Mouse (Mus musculus) splenic B cell, adult 2 months (primary cell): Measurements from ENCODE around the gene Appbp2.

Experiments
- DNase-seq: peaks from one replicate; pipeline ENCODE4 v3.0.0-alpha.2; 2011; ENCODE audit warnings: low read depth, low spot score
- H3K27me3 ChIP-seq: 2 replicates; pipeline ENCODE4 v1.6.1; 2012; ENCODE audit warnings: mild to moderate bottlenecking, low read length, moderate library complexity, mixed read lengths; ENCODE audit not compliant: control insufficient read depth, poor library complexity, insufficient read depth, severe bottlenecking
- H3K36me3 ChIP-seq: 2 replicates; pipeline ENCODE4 v1.6.1; 2012; ENCODE audit warnings: mild to moderate bottlenecking, low read length, moderate library complexity, mixed read lengths; ENCODE audit not compliant: control insufficient read depth, poor library complexity, insufficient read depth, severe bottlenecking

Appbp2 gene

GRCm38 (mm10) chr11:85234990-85235841 lies at the start of gene Appbp2:
Gene Appbp2 (minus strand): TSS chr11:85235130.
- Histone ChIP-seq H3K27me3 (no peaks in the 10 kb centered on the region), H3K36me3 (no peaks in the 10 kb centered on the region)
- DNase-seq: peak; percentile 87

- H3K27me3 ChIP-seq: no peaks in the 10 kb centered on the region
- no peak for DNase-seq
- H3K36me3 ChIP-seq: no peaks in the 10 kb centered on the region
Measured at GRCm38 (mm10) chr11:85281219-85281878, 46.4 kb upstream of the Appbp2 start.

- H3K36me3 ChIP-seq: no peaks in the 10 kb centered on the region
- no peak for DNase-seq
- H3K27me3 ChIP-seq: no peaks in the 10 kb centered on the region
Measured at GRCm38 (mm10) chr11:85278175-85278574, 43.2 kb upstream of the Appbp2 start.

- DNase-seq: no peak
- H3K27me3 ChIP-seq: no peaks in the 10 kb centered on the region
Measured at GRCm38 (mm10) chr11:85277609-85278008, 42.7 kb upstream of the Appbp2 start.

GRCm38 (mm10) chr11:85275151-85275550 lies 40.2 kb upstream of the Appbp2 start:
- Histone ChIP-seq H3K36me3 (no peaks in the 10 kb centered on the region), H3K27me3 (no peaks in the 10 kb centered on the region)
- DNase-seq: no peak

More at GRCm38 (mm10) chr11:85277609-85278008, 42.7 kb upstream of the Appbp2 start:
- H3K36me3 ChIP-seq: no peaks in the 10 kb centered on the region

- DNase-seq: peak; percentile 33
- H3K27me3 ChIP-seq: no peaks in the 10 kb centered on the region
- H3K36me3 ChIP-seq: no peaks in the 10 kb centered on the region
Measured at GRCm38 (mm10) chr11:85273299-85273698, 38.4 kb upstream of the Appbp2 start.

- no peaks in the 10 kb centered on the region for H3K36me3 ChIP-seq
- H3K27me3 ChIP-seq: no peaks in the 10 kb centered on the region
- DNase-seq: peak; percentile 83
Measured at GRCm38 (mm10) chr11:85270631-85271030, 35.7 kb upstream of the Appbp2 start.

GRCm38 (mm10) chr11:85267393-85267792 lies 32.5 kb upstream of the Appbp2 start:
- no peaks in the 10 kb centered on the region for H3K27me3 ChIP-seq
- no peaks in the 10 kb centered on the region for H3K36me3 ChIP-seq
- DNase-seq: no peak

GRCm38 (mm10) chr11:85264635-85265034 lies 29.7 kb upstream of the Appbp2 start:
- Histone ChIP-seq H3K27me3 (no peaks in the 10 kb centered on the region), H3K36me3 (no peaks in the 10 kb centered on the region)
- no peak for DNase-seq

GRCm38 (mm10) chr11:85261192-85261591 lies 26.3 kb upstream of the Appbp2 start:
- H3K27me3 ChIP-seq: no peaks in the 10 kb centered on the region
- peak; percentile 81 for DNase-seq
- no peaks in the 10 kb centered on the region for H3K36me3 ChIP-seq

GRCm38 (mm10) chr11:85258966-85259365 lies 24.0 kb upstream of the Appbp2 start:
- H3K27me3 ChIP-seq: no peaks in the 10 kb centered on the region
- DNase-seq: no peak
- no peaks in the 10 kb centered on the region for H3K36me3 ChIP-seq

- Histone ChIP-seq H3K27me3 (no peaks in the 10 kb centered on the region), H3K36me3 (no peaks in the 10 kb centered on the region)
- no peak for DNase-seq
Measured at GRCm38 (mm10) chr11:85255471-85256027, 20.6 kb upstream of the Appbp2 start.

- no peak for DNase-seq
- H3K36me3 ChIP-seq: no peaks in the 10 kb centered on the region
- H3K27me3 ChIP-seq: no peaks in the 10 kb centered on the region
Measured at GRCm38 (mm10) chr11:85253641-85254040, 18.7 kb upstream of the Appbp2 start.

GRCm38 (mm10) chr11:85253006-85253405 lies 18.1 kb upstream of the Appbp2 start:
- H3K27me3 ChIP-seq: no peaks in the 10 kb centered on the region
- H3K36me3 ChIP-seq: no peaks in the 10 kb centered on the region
- no peak for DNase-seq

GRCm38 (mm10) chr11:85251955-85252354 lies 17.0 kb upstream of the Appbp2 start:
- H3K27me3 ChIP-seq: no peaks in the 10 kb centered on the region
- no peaks in the 10 kb centered on the region for H3K36me3 ChIP-seq

More at GRCm38 (mm10) chr11:85251955-85252354, 17.0 kb upstream of the Appbp2 start:
- no peak for DNase-seq
